Mouse (Mus musculus): ENCODE data around the gene Kcnc1.

The Kcnc1 gene

DNA sequence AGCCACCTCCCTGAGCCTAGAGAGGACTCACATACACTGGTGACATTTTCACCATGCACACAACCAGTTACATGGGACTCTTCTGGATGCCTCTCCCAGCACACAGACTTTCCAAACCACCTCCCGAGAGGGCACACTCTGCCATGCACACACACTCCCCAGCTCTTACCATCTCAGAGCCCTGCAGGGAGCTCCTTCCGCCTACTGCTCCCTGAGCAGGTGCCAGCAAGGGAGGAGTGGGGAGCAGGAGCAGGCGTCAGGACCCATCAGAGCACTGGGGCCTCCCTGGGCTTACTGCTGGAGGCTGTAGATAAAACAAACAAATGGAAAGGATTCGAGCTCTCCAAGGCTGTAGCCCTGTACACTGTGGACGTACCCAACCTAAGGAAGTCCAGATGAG, 25.2 kb downstream of the Kcnc1 start:
- in situ Hi-C loops (cut with MboI, MseI): no loop called here

DNA sequence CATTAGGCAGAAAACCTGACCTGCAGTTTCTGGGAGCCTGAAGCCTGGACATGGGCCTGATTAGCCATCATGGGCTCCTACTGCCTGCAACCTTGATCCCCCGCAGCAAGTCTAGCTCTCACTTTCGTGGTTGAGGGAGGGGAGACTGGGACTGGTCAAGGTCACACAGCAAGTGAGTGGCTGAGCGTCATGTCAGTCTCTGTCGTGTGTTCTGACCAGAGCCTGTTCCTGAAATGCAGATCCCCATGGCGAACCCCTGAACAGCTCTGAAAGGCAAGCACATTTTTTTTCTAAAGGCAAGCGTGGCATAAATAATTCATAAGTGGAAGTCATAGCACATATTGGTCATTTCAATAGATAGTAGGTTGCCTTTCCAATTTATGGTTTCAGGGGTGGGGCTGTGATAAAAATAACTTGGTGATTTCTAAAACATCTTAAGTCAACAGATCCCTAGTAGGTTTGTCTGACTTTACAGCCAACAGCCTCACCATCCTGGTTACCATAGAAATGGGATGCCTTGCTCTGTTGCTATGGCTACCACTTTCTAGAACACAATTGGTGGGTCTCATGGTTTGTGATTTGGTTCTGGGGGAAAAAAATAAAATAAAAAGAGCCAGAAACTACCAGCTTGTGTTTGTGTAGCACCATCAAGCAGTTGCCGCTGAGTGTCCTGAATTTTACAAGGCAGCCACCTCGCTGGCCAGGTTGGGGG, 25.9 kb downstream of the Kcnc1 start:
- in situ Hi-C loops (cut with MboI, MseI): no loop called here

DNA sequence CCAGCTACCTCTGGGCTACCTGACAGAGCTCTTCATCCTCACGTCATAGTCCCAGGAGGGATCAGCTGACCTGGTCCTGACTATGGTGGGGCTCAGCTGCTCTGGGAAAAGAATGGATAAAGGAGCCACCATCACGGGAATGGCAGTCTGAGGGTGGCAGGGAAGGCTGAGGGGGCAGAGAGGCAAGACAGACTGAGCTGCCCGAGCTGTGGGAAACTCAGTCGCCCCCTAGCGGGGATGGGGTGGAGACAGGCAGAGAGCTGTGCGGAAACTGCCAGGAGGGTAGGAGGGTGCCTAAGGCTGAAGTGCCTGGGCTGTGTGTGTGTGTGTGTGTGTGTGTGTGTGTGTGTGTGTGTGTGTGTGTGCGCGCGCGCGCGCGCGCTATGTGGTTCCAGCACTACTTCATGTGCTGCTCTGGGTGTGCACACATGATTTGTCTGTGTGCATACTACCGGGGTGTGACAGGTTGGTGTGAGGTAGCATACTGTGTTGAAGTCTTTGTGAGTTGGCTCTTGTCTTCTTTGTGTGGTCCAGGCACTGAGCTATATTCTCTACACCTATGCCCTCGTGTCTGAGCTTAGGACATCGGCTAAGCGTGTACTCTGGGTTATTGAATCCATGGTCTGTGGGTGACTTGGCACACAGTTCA, 26.6 kb downstream of the Kcnc1 start:
- in situ Hi-C loops (cut with MboI, MseI): no loop called here

DNA sequence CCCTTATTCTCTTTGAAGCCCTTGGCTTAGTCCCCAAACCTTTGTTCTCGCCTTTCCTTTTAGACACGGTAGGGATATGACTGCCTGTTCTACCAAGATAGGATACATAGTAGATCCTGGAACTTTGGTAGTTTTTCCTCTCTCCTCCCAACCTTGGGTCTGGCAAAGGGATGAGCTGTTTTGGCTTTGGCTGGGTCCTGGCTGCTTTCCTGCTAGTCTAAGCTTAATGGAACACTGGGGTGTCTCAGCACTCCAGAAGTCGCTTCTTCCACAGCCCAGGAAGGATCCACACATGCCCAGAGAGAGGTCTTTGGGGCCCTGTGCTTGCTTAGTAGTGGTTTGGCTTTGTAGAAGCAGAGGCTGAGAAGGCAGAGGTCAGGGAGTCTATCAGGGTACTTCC, 27.7 kb downstream of the Kcnc1 start:
- in situ Hi-C loops (cut with MboI, MseI): no loop called here

GRCm38 (mm10) chr7:46425012-46425411, 28.7 kb downstream of the Kcnc1 start:
- in situ Hi-C loops (cut with MboI, MseI): no loop called here

GRCm38 (mm10) chr7:46433874-46434273, 37.6 kb downstream of the Kcnc1 start:
- in situ Hi-C loops (cut with MboI, MseI): loop anchor here (10.0 kb wide), 3 partner anchors 459 to 1311 kb away; no protein-coding TSS in a partner anchor

- in situ Hi-C loops (cut with MboI, MseI): loop anchor here (10.0 kb wide), 3 partner anchors 461 to 1309 kb away; no protein-coding TSS in a partner anchor
Observed at GRCm38 (mm10) chr7:46435833-46436232, 39.5 kb downstream of the Kcnc1 start.

DNA sequence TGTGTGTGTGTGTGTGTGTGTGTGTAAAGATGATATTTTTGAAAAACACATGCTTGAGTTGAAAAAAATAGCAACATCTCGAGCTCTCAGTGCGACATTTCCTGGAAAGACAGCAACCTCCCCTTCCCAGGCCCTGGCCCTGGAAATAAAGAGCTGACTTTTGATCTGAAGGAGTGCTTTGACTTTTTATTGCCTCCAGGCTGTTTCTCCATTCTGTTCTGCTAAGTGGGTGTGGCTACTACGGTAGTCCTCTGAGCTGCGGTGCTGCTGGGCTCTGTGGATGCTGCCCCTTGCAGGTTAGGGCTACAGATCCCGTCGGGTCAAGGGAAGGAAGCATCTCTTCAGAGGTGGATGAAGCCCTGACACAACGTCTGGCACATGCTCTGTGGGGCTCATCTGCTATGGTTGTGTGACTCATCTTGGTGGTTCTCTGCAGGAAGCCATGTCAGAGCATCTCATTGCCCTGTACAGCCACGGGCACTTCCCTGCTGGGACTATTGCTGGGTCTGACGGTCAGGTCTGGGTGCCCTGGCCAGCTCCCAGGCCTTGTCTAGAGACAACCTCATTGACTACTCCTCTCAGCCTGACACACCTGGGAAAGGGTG, 42.3 kb downstream of the Kcnc1 start:
- in situ Hi-C loops (cut with MboI, MseI): loop anchor here (10.0 kb wide), 3 partner anchors 464 to 1306 kb away; no protein-coding TSS in a partner anchor

DNA sequence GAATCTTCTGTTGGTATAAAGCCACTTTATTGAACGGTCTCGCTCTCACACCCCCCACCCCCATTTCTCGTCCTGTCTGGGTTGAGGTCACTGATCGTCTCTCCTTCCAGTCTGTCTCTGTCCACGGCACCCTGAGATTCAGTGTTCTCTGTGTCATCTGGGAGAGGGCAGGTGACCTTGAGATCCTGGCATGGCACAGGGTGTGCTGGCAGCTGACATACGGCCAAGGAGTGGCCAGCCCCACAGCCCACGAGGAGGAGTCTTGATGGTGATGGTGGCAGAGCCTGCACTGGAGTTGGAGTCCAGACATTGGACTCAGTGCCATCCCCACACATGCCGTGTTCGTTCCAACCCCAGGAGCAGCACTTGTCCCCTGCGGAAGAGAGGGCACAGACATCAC, 46.9 kb downstream of the Kcnc1 start:
- in situ Hi-C loops (cut with MboI, MseI): no loop called here

DNA sequence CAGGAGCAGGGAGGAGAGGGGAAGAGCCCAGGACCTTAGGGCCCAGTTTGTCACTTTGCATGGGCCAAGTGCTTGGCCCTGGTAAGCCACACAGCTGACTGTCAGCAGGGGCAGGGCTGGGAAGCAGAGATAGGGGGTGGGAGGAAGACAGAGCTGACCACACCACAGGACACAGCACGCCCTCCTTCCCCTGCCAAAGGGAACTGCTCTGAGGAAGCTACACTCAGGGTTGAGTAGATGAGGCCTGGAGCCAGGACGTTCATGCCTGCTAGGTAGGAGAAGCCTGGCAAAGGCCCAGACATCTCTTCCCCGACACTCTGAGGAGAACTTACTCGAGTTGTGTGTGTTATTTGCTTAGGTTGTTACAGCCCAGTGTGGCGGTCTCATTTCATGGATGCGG, 49.6 kb downstream of the Kcnc1 start:
- in situ Hi-C loops (cut with MboI, MseI): no loop called here

- in situ Hi-C loops (cut with MboI, MseI): no loop called here
Observed at GRCm38 (mm10) chr7:46447473-46448165, 51.3 kb downstream of the Kcnc1 start.

GRCm38 (mm10) chr7:46448922-46449645, 52.8 kb downstream of the Kcnc1 start:
- in situ Hi-C loops (cut with MboI, MseI): no loop called here

- in situ Hi-C loops (cut with MboI, MseI): no loop called here
Observed at GRCm38 (mm10) chr7:46453930-46454679, 57.8 kb downstream of the Kcnc1 start.

DNA sequence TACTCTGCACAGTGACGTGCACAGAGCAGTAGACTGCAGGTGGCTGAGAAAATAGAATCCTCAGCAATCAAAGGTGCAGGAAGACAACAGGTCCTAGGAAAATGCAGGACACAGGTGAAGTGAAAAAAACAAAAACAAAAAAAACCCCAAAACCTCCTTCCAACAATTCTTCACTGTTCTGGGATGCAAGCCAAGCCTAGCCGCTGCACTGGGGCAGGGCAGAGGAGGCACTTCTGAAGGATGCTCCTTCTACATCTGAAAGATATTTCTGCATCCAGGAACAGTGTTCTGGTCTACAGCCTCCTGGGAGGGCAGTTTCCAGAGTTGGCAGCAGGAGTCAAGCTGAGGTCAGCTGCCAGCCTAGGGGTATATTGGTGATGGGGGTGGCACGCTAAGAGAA, 61.6 kb downstream of the Kcnc1 start:
- in situ Hi-C loops (cut with MboI, MseI): no loop called here

GRCm38 (mm10) chr7:46459200-46459599, 62.9 kb downstream of the Kcnc1 start:
- in situ Hi-C loops (cut with MboI, MseI): no loop called here

DNA sequence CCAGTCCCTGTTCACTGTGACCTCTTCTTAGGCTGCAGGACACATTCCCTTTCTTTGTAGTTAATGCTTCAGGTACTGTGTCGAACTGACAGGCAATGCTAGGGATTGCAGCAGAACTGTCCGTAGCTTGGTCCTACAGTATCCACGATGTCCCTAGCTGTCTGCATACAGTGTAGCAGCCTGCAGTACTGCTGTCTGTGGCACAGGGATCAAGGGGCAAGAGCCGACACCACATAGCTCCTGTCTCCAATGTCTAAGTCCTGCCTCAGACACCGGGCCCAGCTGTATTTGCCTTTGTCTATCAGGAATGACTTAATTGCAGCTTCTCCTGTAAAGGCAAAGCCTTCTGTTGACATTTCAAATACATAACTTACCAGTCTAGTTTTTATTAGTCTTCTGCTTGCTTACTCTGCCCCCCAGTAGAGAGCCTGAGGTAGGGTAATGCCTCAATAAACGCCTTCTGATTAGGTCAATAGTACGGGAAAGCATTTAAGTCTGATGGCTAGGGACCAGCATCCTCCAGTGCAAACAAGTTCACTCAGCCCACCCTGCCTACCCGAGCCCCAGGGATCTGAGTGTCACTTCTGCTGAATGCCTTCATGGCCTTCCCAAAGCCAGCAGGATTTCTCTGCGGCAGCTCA, 63.4 kb downstream of the Kcnc1 start:
- in situ Hi-C loops (cut with MboI, MseI): no loop called here

DNA sequence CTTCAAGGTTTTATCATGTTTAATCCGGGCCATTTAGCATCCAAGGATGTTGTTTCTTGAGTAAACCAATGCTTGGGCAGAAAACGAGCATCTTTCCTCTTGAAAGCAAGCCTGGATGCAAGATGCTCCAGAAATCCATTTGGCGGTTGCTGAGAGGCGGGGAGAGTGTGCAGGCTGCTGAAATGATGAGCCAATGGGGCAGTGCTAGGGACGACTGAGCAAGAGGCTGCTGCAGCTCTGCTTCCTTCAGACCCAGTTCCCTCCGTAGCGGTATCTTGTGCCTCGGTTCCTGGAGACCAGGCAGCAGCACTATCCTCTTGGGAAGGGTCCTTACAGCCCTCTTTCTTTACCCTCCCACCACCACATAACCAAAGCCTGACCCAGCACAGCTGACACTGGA, 66.0 kb downstream of the Kcnc1 start:
- in situ Hi-C loops (cut with MboI, MseI): no loop called here

DNA sequence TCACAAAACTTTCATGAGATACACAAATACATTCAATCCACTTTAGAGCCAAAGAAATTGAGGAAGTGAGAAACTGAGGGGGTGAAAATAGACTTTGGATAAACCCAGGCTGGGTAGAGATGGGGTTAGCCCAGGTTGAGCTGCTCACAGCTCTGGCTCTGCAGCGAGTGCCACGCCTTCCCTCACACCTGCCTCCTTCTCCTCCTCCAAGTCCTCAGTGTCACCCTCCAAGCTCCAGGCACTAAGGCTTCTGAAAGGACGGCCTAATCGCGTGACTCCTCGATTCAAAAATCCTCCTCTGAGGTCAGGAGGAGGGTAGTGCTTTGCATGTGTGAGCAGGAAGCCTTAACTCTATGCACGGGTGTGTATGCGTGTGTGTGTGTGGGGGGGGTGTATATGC, 66.8 kb downstream of the Kcnc1 start:
- in situ Hi-C loops (cut with MboI, MseI): no loop called here

DNA sequence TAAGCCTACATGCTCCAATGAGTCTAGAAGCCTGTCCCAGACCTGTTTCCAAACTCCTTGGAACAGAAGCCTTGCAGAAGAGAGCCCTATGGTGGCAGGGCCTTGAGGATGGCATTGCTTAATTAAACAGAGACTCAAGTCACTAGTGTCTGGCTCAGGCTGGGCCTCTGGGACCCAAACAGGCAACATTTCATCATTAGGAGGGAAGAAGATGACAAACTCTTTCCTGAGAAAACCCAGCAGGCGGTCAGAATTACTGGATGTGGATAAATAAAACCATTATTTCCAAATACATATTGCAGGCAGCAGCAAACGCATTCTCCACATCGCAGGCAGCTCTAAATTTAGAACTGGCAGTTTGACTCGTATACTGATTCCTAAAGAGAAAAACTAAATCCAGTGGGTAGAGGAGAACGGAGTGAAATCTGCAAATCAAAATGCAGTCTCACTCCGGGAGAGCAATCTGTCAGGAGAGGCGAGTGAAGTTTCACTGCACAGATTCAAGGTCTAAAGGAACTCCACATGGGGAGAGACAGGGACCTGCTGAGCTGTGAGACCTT, 70.2 kb downstream of the Kcnc1 start:
- in situ Hi-C loops (cut with MboI, MseI): no loop called here

GRCm38 (mm10) chr7:46469542-46469941, 73.2 kb downstream of the Kcnc1 start:
- in situ Hi-C loops (cut with MboI, MseI): no loop called here

Data from T-helper 2 cell (primary cell).